Mouse (Mus musculus): ENCODE results near the gene Pmm2. TPM values are rescaled to one million over a fixed set of nuclear protein-coding genes. Genes with fewer than 3 reads are reported as not detected.

The Pmm2 gene
- polyA plus RNA-seq, 1 experiment from 2014 or later: 60.0 TPM

GRCm38 (mm10) chr16:8643855-8644254 lies 6.4 kb downstream of the Pmm2 start:
- no peak overlapping the region for H3K27ac ChIP-seq (ENCODE audit: low read length)
- H3K9ac ChIP-seq (replicated peaks; ENCODE audit: low read depth, low read length): no peak overlapping the region
- no peak overlapping the region for H3K4me2 ChIP-seq (replicated peaks; ENCODE audit: low read depth, low read length)
- H3K9me3 ChIP-seq (ENCODE audit: control insufficient read depth, low read depth, low read length): no peaks in the 10 kb centered on the region
- 73% methylated on average over 2 of the region's 2 CpGs for WGBS
- H3K36me3 ChIP-seq (ENCODE audit: control insufficient read depth, insufficient read depth, low read length): peaks cover 48% of the 10 kb centered on the region
- no peak overlapping the region for H3K4me3 ChIP-seq (ENCODE audit: low read depth, low read length)
- peaks cover under 1% of the 10 kb centered on the region; the same call in 1 of the 2 replicates for H3K4me1 ChIP-seq (ENCODE audit: control insufficient read depth, insufficient read depth, low read length)
- H3K27me3 ChIP-seq (ENCODE audit: control insufficient read depth, insufficient read depth, low read length): no peaks in the 10 kb centered on the region
- peak; percentile 71; the same call in 1 of the 2 replicates for ATAC-seq (ENCODE audit: insufficient number of reproducible peaks, insufficient read depth, low FRiP score, low read depth)

GRCm38 (mm10) chr16:8645546-8645945 lies 8.1 kb downstream of the Pmm2 start:
- ATAC-seq (ENCODE audit: insufficient number of reproducible peaks, insufficient read depth, low FRiP score, low read depth): no peak
- H3K36me3 ChIP-seq (ENCODE audit: control insufficient read depth, insufficient read depth, low read length): peaks cover 53% of the 10 kb centered on the region
- H3K27me3 ChIP-seq (ENCODE audit: control insufficient read depth, insufficient read depth, low read length): no peaks in the 10 kb centered on the region
- H3K4me2 ChIP-seq (replicated peaks; ENCODE audit: low read depth, low read length): no peak overlapping the region
- no peak overlapping the region for H3K27ac ChIP-seq (ENCODE audit: low read length)
- H3K9me3 ChIP-seq (ENCODE audit: control insufficient read depth, low read depth, low read length): no peaks in the 10 kb centered on the region
- 80% methylated on average over 6 of the region's 6 CpGs for WGBS
- no peak overlapping the region for H3K9ac ChIP-seq (replicated peaks; ENCODE audit: low read depth, low read length)
- H3K4me1 ChIP-seq (ENCODE audit: control insufficient read depth, insufficient read depth, low read length): no peaks in the 10 kb centered on the region
- H3K4me3 ChIP-seq (ENCODE audit: low read depth, low read length): no peak overlapping the region

DNA sequence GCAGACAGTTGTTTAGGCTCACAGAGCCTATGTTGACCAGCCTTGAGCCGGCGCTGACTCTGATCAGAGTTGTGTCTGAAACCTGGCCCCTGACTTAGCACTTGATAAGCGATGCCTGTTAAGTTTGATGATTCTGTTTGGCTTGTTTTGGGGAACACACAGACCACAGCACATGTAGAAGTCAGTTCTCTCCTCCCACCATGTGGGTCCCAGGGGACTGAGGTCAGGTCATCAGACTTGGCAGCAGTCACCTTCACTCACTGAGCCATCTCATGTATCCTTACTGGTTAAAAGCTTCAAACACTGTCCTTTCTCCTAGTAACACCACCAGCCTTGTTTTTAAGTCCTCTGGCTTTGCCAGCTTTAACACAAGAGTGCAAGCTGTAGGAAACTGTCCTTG lies 12.5 kb downstream of the Pmm2 start:
- WGBS: 91% methylated on average over 3 of the region's 3 CpGs
- no peak for ATAC-seq (ENCODE audit: insufficient number of reproducible peaks, insufficient read depth, low FRiP score, low read depth)
- no peak overlapping the region for H3K4me3 ChIP-seq (ENCODE audit: low read depth, low read length)
- H3K27me3 ChIP-seq (ENCODE audit: control insufficient read depth, insufficient read depth, low read length): no peaks in the 10 kb centered on the region
- H3K27ac ChIP-seq (ENCODE audit: low read length): no peak overlapping the region
- no peak overlapping the region for H3K4me2 ChIP-seq (replicated peaks; ENCODE audit: low read depth, low read length)
- no peak overlapping the region for H3K9ac ChIP-seq (replicated peaks; ENCODE audit: low read depth, low read length)
- no peaks in the 10 kb centered on the region for H3K9me3 ChIP-seq (ENCODE audit: control insufficient read depth, low read depth, low read length)
- no peaks in the 10 kb centered on the region for H3K4me1 ChIP-seq (ENCODE audit: control insufficient read depth, insufficient read depth, low read length)
- H3K36me3 ChIP-seq (ENCODE audit: control insufficient read depth, insufficient read depth, low read length): peaks cover 60% of the 10 kb centered on the region

DNA sequence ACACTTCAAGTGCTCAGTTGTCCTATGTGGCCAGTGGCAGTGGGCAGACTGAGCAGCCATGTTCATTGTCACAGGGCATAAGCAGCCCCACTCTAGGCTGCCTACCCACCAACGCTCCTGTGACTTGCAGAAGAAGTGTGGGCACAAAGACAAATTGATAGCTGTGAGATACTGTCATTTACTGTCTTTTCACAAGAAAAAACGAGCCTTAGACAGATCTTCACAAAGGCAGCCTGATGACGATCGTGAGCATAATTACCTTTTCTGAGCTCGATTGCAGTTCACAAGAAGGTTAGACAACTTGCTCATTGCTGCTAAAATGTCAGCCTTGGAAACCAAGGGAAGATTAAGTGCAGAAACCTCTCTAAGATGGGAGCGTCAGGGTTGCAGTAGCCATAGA lies 17.6 kb downstream of the Pmm2 start:
- H3K27me3 ChIP-seq (ENCODE audit: control insufficient read depth, insufficient read depth, low read length): no peaks in the 10 kb centered on the region
- H3K9me3 ChIP-seq (ENCODE audit: control insufficient read depth, low read depth, low read length): no peaks in the 10 kb centered on the region
- 84% methylated on average over 6 of the region's 6 CpGs for WGBS
- H3K36me3 ChIP-seq (ENCODE audit: control insufficient read depth, insufficient read depth, low read length): peaks cover 52% of the 10 kb centered on the region
- H3K9ac ChIP-seq (replicated peaks; ENCODE audit: low read depth, low read length): no peak overlapping the region
- no peak overlapping the region for H3K4me2 ChIP-seq (replicated peaks; ENCODE audit: low read depth, low read length)
- H3K27ac ChIP-seq (ENCODE audit: low read length): no peak overlapping the region
- H3K4me1 ChIP-seq (ENCODE audit: control insufficient read depth, insufficient read depth, low read length): no peaks in the 10 kb centered on the region
- ATAC-seq (ENCODE audit: insufficient number of reproducible peaks, insufficient read depth, low FRiP score, low read depth): no peak
- no peak overlapping the region for H3K4me3 ChIP-seq (ENCODE audit: low read depth, low read length)

GRCm38 (mm10) chr16:8655599-8655998 lies 18.1 kb downstream of the Pmm2 start:
- Histone ChIP-seq H3K27ac (ENCODE audit: low read length) (no peak overlapping the region), H3K9ac (replicated peaks; ENCODE audit: low read depth, low read length) (no peak overlapping the region), H3K36me3 (ENCODE audit: control insufficient read depth, insufficient read depth, low read length) (peaks cover 52% of the 10 kb centered on the region), H3K4me1 (ENCODE audit: control insufficient read depth, insufficient read depth, low read length) (no peaks in the 10 kb centered on the region), H3K27me3 (ENCODE audit: control insufficient read depth, insufficient read depth, low read length) (no peaks in the 10 kb centered on the region), H3K4me3 (ENCODE audit: low read depth, low read length) (no peak overlapping the region), H3K9me3 (ENCODE audit: control insufficient read depth, low read depth, low read length) (no peaks in the 10 kb centered on the region), H3K4me2 (replicated peaks; ENCODE audit: low read depth, low read length) (no peak overlapping the region)
- no peak for ATAC-seq (ENCODE audit: insufficient number of reproducible peaks, insufficient read depth, low FRiP score, low read depth)
- 84% methylated on average over 9 of the region's 9 CpGs for WGBS

GRCm38 (mm10) chr16:8656256-8656655 lies 18.8 kb downstream of the Pmm2 start:
- WGBS: 80% methylated on average over 2 of the region's 2 CpGs
- no peak overlapping the region for H3K4me3 ChIP-seq (ENCODE audit: low read depth, low read length)
- H3K36me3 ChIP-seq (ENCODE audit: control insufficient read depth, insufficient read depth, low read length): peaks cover 47% of the 10 kb centered on the region

GRCm38 (mm10) chr16:8658349-8658748 lies 20.9 kb downstream of the Pmm2 start:
- 88% methylated on average over 4 of the region's 4 CpGs for WGBS
- peaks cover 39% of the 10 kb centered on the region; the same call in 1 of the 2 replicates for H3K36me3 ChIP-seq (ENCODE audit: control insufficient read depth, insufficient read depth, low read length)
- no peak overlapping the region for H3K4me3 ChIP-seq (ENCODE audit: low read depth, low read length)
- no peaks in the 10 kb centered on the region for H3K9me3 ChIP-seq (ENCODE audit: control insufficient read depth, low read depth, low read length)
- no peak overlapping the region for H3K4me2 ChIP-seq (replicated peaks; ENCODE audit: low read depth, low read length)
- no peaks in the 10 kb centered on the region for H3K4me1 ChIP-seq (ENCODE audit: control insufficient read depth, insufficient read depth, low read length)
- no peak overlapping the region for H3K27ac ChIP-seq (ENCODE audit: low read length)
- H3K27me3 ChIP-seq (ENCODE audit: control insufficient read depth, insufficient read depth, low read length): no peaks in the 10 kb centered on the region
- no peak overlapping the region for H3K9ac ChIP-seq (replicated peaks; ENCODE audit: low read depth, low read length)
- no peak for ATAC-seq (ENCODE audit: insufficient number of reproducible peaks, insufficient read depth, low FRiP score, low read depth)

More at GRCm38 (mm10) chr16:8656256-8656655, 18.8 kb downstream of the Pmm2 start:
- Histone ChIP-seq H3K9me3 (ENCODE audit: control insufficient read depth, low read depth, low read length) (no peaks in the 10 kb centered on the region), H3K4me2 (replicated peaks; ENCODE audit: low read depth, low read length) (no peak overlapping the region), H3K27me3 (ENCODE audit: control insufficient read depth, insufficient read depth, low read length) (no peaks in the 10 kb centered on the region), H3K9ac (replicated peaks; ENCODE audit: low read depth, low read length) (no peak overlapping the region), H3K27ac (ENCODE audit: low read length) (no peak overlapping the region), H3K4me1 (ENCODE audit: control insufficient read depth, insufficient read depth, low read length) (no peaks in the 10 kb centered on the region)
- no peak for ATAC-seq (ENCODE audit: insufficient number of reproducible peaks, insufficient read depth, low FRiP score, low read depth)

DNA sequence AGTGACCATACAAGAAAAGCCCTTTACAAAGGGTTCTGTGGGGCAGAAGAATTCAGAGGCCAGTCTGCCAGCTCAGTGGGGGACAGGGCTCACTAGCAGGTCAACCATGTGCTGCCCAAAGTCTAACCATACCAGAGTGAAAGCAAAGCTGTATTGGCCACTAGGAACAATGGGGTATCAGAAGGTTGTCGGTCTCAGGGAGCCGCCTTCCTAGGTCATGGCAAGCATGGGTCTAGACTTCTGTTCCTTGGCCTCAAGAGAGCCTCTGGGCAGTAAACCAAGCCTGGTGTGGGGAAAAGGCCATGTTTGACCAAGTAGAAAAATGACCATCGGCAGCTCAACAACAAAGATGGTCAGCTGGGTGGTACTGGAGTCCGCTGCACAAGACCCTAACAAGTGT lies 21.3 kb downstream of the Pmm2 start:
- no peak for ATAC-seq (ENCODE audit: insufficient number of reproducible peaks, insufficient read depth, low FRiP score, low read depth)
- no peaks in the 10 kb centered on the region for H3K4me1 ChIP-seq (ENCODE audit: control insufficient read depth, insufficient read depth, low read length)
- H3K4me3 ChIP-seq (ENCODE audit: low read depth, low read length): no peak overlapping the region
- H3K27me3 ChIP-seq (ENCODE audit: control insufficient read depth, insufficient read depth, low read length): no peaks in the 10 kb centered on the region
- no peak overlapping the region for H3K4me2 ChIP-seq (replicated peaks; ENCODE audit: low read depth, low read length)
- 90% methylated on average over 4 of the region's 4 CpGs for WGBS
- H3K9me3 ChIP-seq (ENCODE audit: control insufficient read depth, low read depth, low read length): no peaks in the 10 kb centered on the region
- peaks cover 39% of the 10 kb centered on the region; the same call in 1 of the 2 replicates for H3K36me3 ChIP-seq (ENCODE audit: control insufficient read depth, insufficient read depth, low read length)
- H3K27ac ChIP-seq (ENCODE audit: low read length): no peak overlapping the region
- no peak overlapping the region for H3K9ac ChIP-seq (replicated peaks; ENCODE audit: low read depth, low read length)

- Histone ChIP-seq H3K9ac (replicated peaks; ENCODE audit: low read depth, low read length) (no peak overlapping the region), H3K9me3 (ENCODE audit: control insufficient read depth, low read depth, low read length) (no peaks in the 10 kb centered on the region), H3K27me3 (ENCODE audit: control insufficient read depth, insufficient read depth, low read length) (no peaks in the 10 kb centered on the region), H3K27ac (ENCODE audit: low read length) (no peak overlapping the region), H3K4me2 (replicated peaks; ENCODE audit: low read depth, low read length) (no peak overlapping the region), H3K4me1 (ENCODE audit: control insufficient read depth, insufficient read depth, low read length) (peaks cover 7% of the 10 kb centered on the region; the same call in 1 of the 2 replicates), H3K4me3 (ENCODE audit: low read depth, low read length) (no peak overlapping the region), H3K36me3 (ENCODE audit: control insufficient read depth, insufficient read depth, low read length) (peaks cover 16% of the 10 kb centered on the region; the same call in 1 of the 2 replicates)
- 65% methylated on average over 2 of the region's 2 CpGs for WGBS
- no peak for ATAC-seq (ENCODE audit: insufficient number of reproducible peaks, insufficient read depth, low FRiP score, low read depth)
Measured at GRCm38 (mm10) chr16:8663022-8663421, 25.5 kb downstream of the Pmm2 start.

All from stomach, embryonic 14.5 days (tissue).